Mouse (Mus musculus) brain, embryonic 14.5 days (tissue): ENCODE measurements around the gene Ctnnal1.

Source experiments
- CTCF ChIP-seq: fragments of 200-500 bp; IDR thresholded peaks from 2 replicates; pipeline ENCODE4 v1.5.1; 2012; ENCODE audit warnings: inconsistent platforms, mild to moderate bottlenecking, moderate library complexity, borderline replicate concordance; ENCODE audit not compliant: insufficient read depth, insufficient read length; ENCODE audit errors: extremely low read depth
- POLR2A ChIP-seq: fragments of 200-500 bp; IDR thresholded peaks from 2 replicates; pipeline ENCODE4 v1.6.1; 2012; ENCODE audit warnings: mild to moderate bottlenecking, inconsistent platforms, borderline replicate concordance; ENCODE audit not compliant: poor library complexity, insufficient read depth, insufficient read length, severe bottlenecking; ENCODE audit errors: extremely low read depth

- TF ChIP-seq POLR2A (no peak), CTCF (no peak)
Observed at GRCm38 (mm10) chr4:56899216-56899615, 34.2 kb upstream of the Ctnnal1 start.
